Mouse (Mus musculus): ENCODE measurements at regions not wholly inside any gene's neighbourhood (a gene's known extent, or its start where the extent isn't known, plus 50 kb on each side); places are given as distances from the start of the nearest gene placed in this dataset.

DNA sequence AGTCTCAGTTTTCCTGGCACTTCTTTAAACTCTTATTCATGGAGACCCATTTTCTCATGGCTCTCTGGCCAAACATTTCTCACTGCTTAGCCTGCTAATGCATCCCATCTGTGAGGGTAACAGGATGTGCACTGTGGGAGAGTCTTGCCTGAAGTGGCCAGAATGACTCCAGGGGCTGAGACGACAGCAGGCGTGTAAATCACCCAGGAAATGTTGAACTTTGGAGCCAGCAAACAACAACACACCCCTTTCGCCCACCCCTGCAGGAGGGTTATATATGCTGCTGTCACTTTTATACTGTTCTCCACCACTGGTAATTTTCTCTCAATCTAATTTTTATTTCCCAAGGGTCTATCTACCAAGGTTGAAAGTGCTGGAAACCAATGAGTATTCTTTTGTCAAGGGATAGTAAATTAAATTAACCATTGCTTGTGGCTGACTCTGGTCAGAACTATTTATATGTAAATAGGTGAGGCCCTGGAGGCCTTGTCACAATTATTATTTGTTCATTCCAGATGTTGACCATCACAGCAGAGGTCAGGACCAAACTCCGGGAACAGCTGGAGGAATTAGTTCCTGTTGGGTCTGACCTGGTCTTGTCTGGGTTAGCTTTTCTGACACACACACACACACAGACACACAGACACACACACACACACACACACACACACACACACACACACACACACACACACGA lies 378.2 kb downstream of the Nucb2 start:
- Histone ChIP-seq H3K27ac (no peak overlapping the region), H3K27me3 (no peaks in the 10 kb centered on the region), H3K4me1 (no peaks in the 10 kb centered on the region), H3K9ac (no peak overlapping the region), H3K9me3 (no peaks in the 10 kb centered on the region), H3K4me3 (no peak overlapping the region), H3K4me2 (no peak overlapping the region), H3K36me3 (no peaks in the 10 kb centered on the region)
- ATAC-seq (ENCODE audit: insufficient number of reproducible peaks, insufficient read depth, low FRiP score, low TSS enrichment, low read depth), result no peak
- 44% methylated on average over 5 of the region's 5 CpGs for WGBS

DNA sequence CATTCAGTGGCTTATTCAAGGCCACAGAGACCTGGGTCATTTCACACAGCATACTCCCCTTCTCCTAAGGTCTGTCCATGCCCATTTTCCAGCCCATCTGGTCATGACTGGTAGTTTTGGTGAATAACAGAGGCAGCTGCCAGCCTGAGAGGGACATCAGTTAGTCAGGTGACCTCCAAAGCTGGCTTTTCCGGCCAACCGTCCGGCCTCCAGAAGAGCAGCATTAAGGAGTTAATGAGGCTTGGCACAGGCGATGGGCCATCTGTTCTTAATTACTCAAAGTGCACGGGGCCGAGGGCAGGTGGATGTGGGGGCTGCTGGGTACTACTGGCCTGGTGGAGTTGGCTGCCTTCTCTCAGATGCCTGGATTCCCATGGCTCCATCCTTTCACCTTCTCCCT lies 389.7 kb downstream of the Nucb2 start:
- no peak for ATAC-seq (ENCODE audit: insufficient number of reproducible peaks, insufficient read depth, low FRiP score, low TSS enrichment, low read depth)
- 22% methylated on average over 6 of the region's 6 CpGs for WGBS
- no peak overlapping the region for H3K27ac ChIP-seq
- no peaks in the 10 kb centered on the region for H3K36me3 ChIP-seq
- no peak overlapping the region for H3K9ac ChIP-seq
- no peaks in the 10 kb centered on the region for H3K27me3 ChIP-seq
- no peak overlapping the region for H3K4me3 ChIP-seq
- 0 out of 2 replicates have a peak, but pooled peaks cover 4% of the 10 kb centered on the region for H3K9me3 ChIP-seq
- H3K4me2 ChIP-seq, result no peak overlapping the region
- H3K4me1 ChIP-seq, result no peaks in the 10 kb centered on the region

DNA sequence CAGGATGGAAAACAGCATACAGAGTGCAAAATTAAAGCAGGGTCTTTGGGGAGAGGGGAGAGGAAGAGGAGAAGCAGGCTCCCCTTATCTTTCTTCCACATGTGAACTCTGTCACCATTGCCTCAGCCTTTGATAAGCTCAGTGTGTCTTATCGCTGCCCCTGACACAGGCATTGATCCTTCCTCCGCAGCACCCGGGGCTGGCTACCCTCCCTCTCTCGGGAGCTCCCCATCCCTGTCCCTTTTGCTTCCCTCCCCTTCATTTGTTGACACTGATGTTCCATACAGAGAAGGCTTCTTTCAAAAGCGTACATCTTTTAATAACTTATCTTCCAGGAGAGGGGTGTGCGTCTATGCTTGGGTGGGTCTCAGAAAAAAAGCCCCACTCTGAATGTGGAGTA lies 411.6 kb downstream of the Nucb2 start:
- no peaks in the 10 kb centered on the region for H3K4me1 ChIP-seq
- no peaks in the 10 kb centered on the region for H3K9me3 ChIP-seq
- H3K4me3 ChIP-seq, result no peak overlapping the region
- H3K4me2 ChIP-seq, result no peak overlapping the region
- 73% methylated on average over 6 of the region's 6 CpGs for WGBS
- no peaks in the 10 kb centered on the region for H3K36me3 ChIP-seq
- H3K27ac ChIP-seq, result no peak overlapping the region
- ATAC-seq (ENCODE audit: insufficient number of reproducible peaks, insufficient read depth, low FRiP score, low TSS enrichment, low read depth), result no peak
- H3K9ac ChIP-seq, result no peak overlapping the region
- H3K27me3 ChIP-seq, result no peaks in the 10 kb centered on the region

DNA sequence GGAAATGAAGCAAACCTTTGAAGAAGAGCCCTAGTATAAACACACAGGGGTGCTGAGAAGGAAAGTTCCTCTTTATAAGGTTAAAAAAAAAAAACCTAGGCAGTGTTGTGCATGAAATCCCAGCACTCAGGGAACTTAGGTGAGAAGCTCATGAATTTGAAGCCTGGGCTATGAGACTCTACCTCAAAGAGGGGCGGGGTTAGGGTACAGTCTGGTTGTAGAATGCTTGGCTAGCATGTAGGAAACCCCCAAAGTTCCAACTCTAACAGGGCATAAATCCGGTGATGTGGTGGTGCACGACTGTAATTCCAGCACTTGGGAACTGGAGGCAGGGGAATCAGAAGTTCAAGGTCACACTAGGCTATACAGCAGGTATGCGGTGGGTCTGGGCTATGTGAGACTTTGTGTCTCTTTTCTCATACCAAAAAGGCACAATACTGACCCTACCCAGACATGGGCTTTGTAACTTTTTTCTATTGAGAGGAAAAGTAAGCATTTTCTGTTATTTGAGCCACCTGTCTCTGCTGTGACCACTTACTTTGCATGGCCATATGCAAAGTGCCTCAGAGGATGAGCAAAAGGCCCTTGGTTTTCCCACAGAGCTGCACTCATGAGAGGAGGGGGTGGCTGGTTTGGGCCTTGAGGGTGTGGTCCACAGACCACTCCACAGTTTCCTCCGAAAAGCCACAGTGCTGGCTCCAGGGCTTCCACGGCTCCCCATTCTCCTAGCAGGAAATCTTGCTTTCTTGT lies 413.9 kb downstream of the Nucb2 start:
- no peaks in the 10 kb centered on the region for H3K4me1 ChIP-seq
- no peaks in the 10 kb centered on the region for H3K9me3 ChIP-seq
- H3K4me3 ChIP-seq, result no peak overlapping the region
- no peak overlapping the region for H3K27ac ChIP-seq
- H3K36me3 ChIP-seq, result no peaks in the 10 kb centered on the region
- WGBS, result 87% methylated on average over 6 of the region's 6 CpGs
- H3K9ac ChIP-seq, result no peak overlapping the region
- H3K4me2 ChIP-seq, result no peak overlapping the region
- no peaks in the 10 kb centered on the region for H3K27me3 ChIP-seq
- ATAC-seq (ENCODE audit: insufficient number of reproducible peaks, insufficient read depth, low FRiP score, low TSS enrichment, low read depth), result no peak

DNA sequence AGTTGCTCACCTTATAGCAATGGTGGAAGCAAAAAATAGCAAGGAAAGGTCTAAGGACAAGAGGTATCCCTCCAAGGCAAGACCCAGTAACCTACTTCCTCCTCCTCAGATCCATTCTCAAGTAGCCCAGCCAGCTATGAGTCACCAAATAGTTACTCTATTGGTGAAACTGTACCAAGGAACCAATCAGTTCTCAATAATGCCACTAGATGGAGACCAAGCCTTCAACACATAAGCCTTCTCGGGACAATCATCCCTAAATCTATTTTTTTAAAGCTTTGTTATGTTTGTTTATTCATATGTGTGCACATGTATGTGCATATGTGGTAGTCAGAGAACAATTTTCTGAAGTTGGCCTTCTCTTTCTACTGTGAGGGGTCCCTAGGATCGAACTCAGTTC lies 434.3 kb upstream of the Xylt1 start:
- H3K9me3 ChIP-seq, result no peaks in the 10 kb centered on the region
- no peak overlapping the region for H3K27ac ChIP-seq
- 80% methylated on average over 2 of the region's 2 CpGs for WGBS
- no peaks in the 10 kb centered on the region for H3K36me3 ChIP-seq
- H3K27me3 ChIP-seq, result no peaks in the 10 kb centered on the region
- H3K4me3 ChIP-seq, result no peak overlapping the region
- no peak for ATAC-seq (ENCODE audit: insufficient number of reproducible peaks, insufficient read depth, low FRiP score, low TSS enrichment, low read depth)
- H3K4me2 ChIP-seq, result no peak overlapping the region
- H3K4me1 ChIP-seq, result no peaks in the 10 kb centered on the region
- no peak overlapping the region for H3K9ac ChIP-seq

DNA sequence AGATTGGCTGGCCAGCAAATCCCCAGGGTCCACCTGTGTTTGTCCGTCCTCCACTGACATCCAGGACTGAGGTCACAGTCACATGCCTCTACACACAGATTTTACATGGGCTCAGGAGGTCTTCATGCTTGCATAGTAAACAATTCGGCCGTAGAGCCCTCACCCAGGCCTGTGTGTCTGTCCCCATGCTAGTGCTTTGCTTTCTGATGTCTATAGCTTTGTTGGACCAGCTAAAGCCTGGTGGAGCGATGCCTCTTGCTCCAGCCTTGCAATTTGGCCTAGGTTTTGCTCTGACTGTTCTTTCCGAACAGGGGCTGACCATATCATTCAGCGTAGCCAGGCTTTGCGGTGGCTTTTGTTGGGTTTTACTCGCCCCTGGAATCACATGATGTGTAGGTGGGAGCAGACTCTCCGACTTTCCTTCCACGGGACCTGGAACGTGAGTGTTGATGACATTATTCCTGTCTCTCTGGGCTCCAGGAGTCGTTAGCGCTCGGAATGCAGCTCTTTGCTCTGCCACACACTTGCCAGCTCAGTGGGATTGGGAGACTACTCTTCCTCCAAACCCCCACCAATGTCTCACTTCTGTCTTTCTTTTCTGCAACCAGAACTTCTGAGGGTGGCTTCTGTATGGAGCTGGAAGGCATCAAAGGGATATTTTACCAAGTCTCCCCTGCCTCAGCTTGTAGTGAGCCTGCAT lies 421.4 kb upstream of the Xylt1 start:
- H3K27me3 ChIP-seq, result no peaks in the 10 kb centered on the region
- no peak overlapping the region for H3K9ac ChIP-seq
- no peak overlapping the region for H3K4me2 ChIP-seq
- no peaks in the 10 kb centered on the region for H3K9me3 ChIP-seq
- H3K27ac ChIP-seq, result no peak overlapping the region
- no peak overlapping the region for H3K4me3 ChIP-seq
- no peaks in the 10 kb centered on the region for H3K36me3 ChIP-seq
- no peak for ATAC-seq (ENCODE audit: insufficient number of reproducible peaks, insufficient read depth, low FRiP score, low TSS enrichment, low read depth)
- H3K4me1 ChIP-seq, result no peaks in the 10 kb centered on the region
- WGBS, result 82% methylated on average over 14 of the region's 14 CpGs

DNA sequence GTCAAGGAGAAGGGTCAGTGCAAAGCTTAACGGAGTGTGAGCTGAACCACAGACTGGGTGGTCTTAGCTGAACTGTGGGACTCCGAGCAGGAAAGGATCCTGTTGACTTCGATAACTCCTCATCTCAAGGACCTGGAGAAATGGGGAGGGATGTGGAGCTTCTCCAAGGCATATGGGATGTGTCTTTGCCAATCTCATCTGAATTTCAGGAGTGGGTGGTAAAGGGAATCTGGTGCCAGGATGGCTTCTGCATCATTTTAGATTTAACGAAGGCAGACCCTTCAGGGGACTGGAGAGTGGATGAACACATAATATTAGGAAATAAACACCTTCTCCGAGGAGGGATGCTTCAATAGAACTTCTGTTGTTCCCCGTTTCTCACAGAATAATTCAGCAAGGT lies 416.9 kb upstream of the Xylt1 start:
- WGBS, result 76% methylated on average over 6 of the region's 6 CpGs
- no peak overlapping the region for H3K4me2 ChIP-seq
- H3K4me1 ChIP-seq, result no peaks in the 10 kb centered on the region
- H3K36me3 ChIP-seq, result no peaks in the 10 kb centered on the region
- no peak overlapping the region for H3K4me3 ChIP-seq
- no peak for ATAC-seq (ENCODE audit: insufficient number of reproducible peaks, insufficient read depth, low FRiP score, low TSS enrichment, low read depth)
- no peak overlapping the region for H3K27ac ChIP-seq
- no peaks in the 10 kb centered on the region for H3K27me3 ChIP-seq
- no peak overlapping the region for H3K9ac ChIP-seq
- H3K9me3 ChIP-seq, result no peaks in the 10 kb centered on the region

DNA sequence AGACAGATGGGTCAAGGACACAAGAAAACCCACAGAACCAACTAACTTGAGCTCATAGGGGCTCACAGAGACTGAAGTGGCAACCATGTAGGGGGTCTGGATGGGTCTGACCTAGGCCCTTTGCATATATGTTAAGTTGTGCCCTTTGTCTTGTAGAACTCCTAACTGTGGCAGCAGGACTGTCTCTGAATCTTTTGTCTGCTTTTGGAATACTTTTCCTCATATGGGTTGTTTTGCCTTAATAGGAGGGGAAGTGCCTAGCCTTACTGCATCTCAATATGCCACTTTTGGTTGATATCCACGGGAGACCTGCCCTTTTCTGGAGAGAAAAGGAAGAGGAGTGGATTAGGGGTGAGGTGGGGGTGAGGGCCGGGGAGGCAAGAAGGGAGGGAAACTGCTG lies 389.4 kb upstream of the Xylt1 start:
- no peak for ATAC-seq (ENCODE audit: insufficient number of reproducible peaks, insufficient read depth, low FRiP score, low TSS enrichment, low read depth)
- H3K9ac ChIP-seq, result no peak overlapping the region
- 54% methylated on average over 2 of the region's 2 CpGs for WGBS
- no peak overlapping the region for H3K4me2 ChIP-seq
- H3K27ac ChIP-seq, result no peak overlapping the region
- H3K27me3 ChIP-seq, result no peaks in the 10 kb centered on the region
- H3K4me3 ChIP-seq, result no peak overlapping the region
- H3K9me3 ChIP-seq, result no peaks in the 10 kb centered on the region
- no peaks in the 10 kb centered on the region for H3K36me3 ChIP-seq
- H3K4me1 ChIP-seq, result no peaks in the 10 kb centered on the region

DNA sequence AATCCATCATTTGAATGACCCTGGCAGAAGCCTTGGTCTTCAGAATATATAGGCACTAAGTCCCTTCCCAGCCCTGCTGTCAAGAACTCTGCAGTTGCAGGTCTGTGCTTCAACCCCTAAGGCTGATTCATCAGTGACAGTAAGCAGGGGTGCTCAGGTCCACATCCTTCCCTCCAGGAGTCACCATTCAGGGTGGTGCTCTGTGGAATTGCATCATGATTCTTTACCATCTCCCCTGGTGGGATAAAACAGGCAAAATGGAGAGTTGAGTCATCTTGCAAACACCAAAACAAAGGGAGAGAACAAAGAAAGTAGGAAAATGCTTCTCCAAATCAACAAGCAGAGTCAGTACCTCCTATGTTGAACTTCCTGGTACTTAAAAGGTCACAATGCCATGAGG lies 388.6 kb upstream of the Xylt1 start:
- no peak overlapping the region for H3K27ac ChIP-seq
- H3K4me3 ChIP-seq, result no peak overlapping the region
- no peak overlapping the region for H3K4me2 ChIP-seq
- no peaks in the 10 kb centered on the region for H3K36me3 ChIP-seq
- no peaks in the 10 kb centered on the region for H3K27me3 ChIP-seq
- no peak overlapping the region for H3K9ac ChIP-seq
- ATAC-seq (ENCODE audit: insufficient number of reproducible peaks, insufficient read depth, low FRiP score, low TSS enrichment, low read depth), result no peak
- H3K9me3 ChIP-seq, result no peaks in the 10 kb centered on the region
- H3K4me1 ChIP-seq, result no peaks in the 10 kb centered on the region

DNA sequence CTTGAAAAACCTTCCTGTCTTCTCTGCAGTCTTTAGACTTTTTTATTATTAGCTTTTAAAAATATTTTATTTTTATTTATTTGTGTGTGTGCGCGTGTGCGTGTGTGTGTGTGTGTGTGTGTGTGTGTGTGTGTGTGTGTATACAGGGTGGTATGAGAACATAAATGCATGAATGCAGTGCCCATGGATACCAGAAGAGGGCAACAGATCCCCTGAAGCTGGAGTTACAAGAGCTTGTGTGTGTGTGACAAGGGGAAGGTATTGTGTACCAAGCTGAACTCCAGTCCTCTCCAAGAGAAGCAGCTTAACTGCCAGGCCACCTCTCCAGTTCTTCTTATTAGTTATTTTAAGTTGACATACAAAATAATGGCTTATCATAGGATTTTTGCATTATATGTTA lies 385.0 kb upstream of the Xylt1 start:
- Histone ChIP-seq H3K4me2 (no peak overlapping the region), H3K4me1 (no peaks in the 10 kb centered on the region), H3K4me3 (no peak overlapping the region), H3K9me3 (no peaks in the 10 kb centered on the region), H3K9ac (no peak overlapping the region), H3K36me3 (no peaks in the 10 kb centered on the region), H3K27me3 (no peaks in the 10 kb centered on the region), H3K27ac (no peak overlapping the region)
- WGBS, result 86% methylated on average over 3 of the region's 3 CpGs
- no peak for ATAC-seq (ENCODE audit: insufficient number of reproducible peaks, insufficient read depth, low FRiP score, low TSS enrichment, low read depth)

DNA sequence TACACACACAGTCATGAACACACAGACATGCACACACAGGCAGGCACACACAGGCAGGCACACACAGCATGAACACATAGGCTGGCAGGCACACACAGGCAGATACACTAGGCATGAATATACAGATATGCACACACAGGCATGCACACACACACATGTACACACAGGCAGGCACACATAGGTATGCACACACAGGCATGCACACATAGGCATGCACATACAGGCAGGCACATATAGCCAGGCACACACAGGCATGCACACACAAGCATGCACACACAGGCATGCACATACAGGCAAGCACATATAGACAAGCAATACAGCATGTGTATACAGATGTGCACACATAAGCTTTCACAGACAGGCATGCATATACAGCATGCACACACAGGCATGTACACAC lies 377.6 kb upstream of the Xylt1 start:
- Histone ChIP-seq H3K4me3 (no peak overlapping the region), H3K27ac (no peak overlapping the region), H3K36me3 (no peaks in the 10 kb centered on the region), H3K9me3 (no peaks in the 10 kb centered on the region), H3K4me1 (no peaks in the 10 kb centered on the region), H3K9ac (no peak overlapping the region), H3K27me3 (no peaks in the 10 kb centered on the region), H3K4me2 (no peak overlapping the region)
- ATAC-seq (ENCODE audit: insufficient number of reproducible peaks, insufficient read depth, low FRiP score, low TSS enrichment, low read depth), result no peak

DNA sequence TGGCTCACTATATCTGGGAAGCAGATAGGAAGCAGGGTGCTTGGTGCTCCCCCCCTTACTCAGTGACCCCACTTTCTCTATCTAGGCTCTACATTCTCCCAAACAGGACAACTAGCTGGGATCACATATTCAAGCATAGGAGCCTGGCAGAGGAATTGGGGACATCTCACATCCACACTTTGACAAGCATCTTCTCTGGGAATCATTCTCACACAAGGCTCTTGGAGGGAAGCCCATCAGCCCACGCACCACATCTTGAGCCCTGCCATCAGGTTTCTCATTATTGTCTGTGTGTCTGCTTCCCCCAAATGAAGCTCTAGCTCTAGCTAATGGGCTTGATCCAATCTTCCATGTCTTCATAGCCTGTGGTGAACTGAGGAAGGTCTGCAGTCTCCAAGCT lies 362.4 kb upstream of the Xylt1 start:
- WGBS, result 76% methylated on average over 1 of the region's 1 CpGs
- H3K36me3 ChIP-seq, result no peaks in the 10 kb centered on the region
- H3K9me3 ChIP-seq, result no peaks in the 10 kb centered on the region
- no peak overlapping the region for H3K27ac ChIP-seq
- H3K9ac ChIP-seq, result no peak overlapping the region
- ATAC-seq (ENCODE audit: insufficient number of reproducible peaks, insufficient read depth, low FRiP score, low TSS enrichment, low read depth), result no peak
- no peaks in the 10 kb centered on the region for H3K4me1 ChIP-seq
- H3K27me3 ChIP-seq, result no peaks in the 10 kb centered on the region
- H3K4me3 ChIP-seq, result no peak overlapping the region
- H3K4me2 ChIP-seq, result no peak overlapping the region
